Mouse (Mus musculus): ENCODE results near the gene Hace1.

Hace1 gene

GRCm38 (mm10) chr10:45698930-45699329, 121.3 kb downstream of the Hace1 start:
- DNase-seq (ENCODE audit: low read depth, low spot score): no peak

GRCm38 (mm10) chr10:45706849-45707248, 129.2 kb downstream of the Hace1 start:
- no peak for DNase-seq (ENCODE audit: low read depth, low spot score)

- DNase-seq (ENCODE audit: low read depth, low spot score): no peak
Measured at GRCm38 (mm10) chr10:45710848-45711247, 133.2 kb downstream of the Hace1 start.

- no peak for DNase-seq (ENCODE audit: low read depth, low spot score)
Measured at GRCm38 (mm10) chr10:45711348-45711747, 133.7 kb downstream of the Hace1 start.

All from 3T3-L1 (cell line).